Mouse (Mus musculus): ENCODE measurements at regions not wholly inside any gene's neighbourhood (a gene's known extent, or its start where the extent isn't known, plus 50 kb on each side); places are given as distances from the start of the nearest gene placed in this dataset.

- no peak for TF ChIP-seq POLR2A (IDR thresholded peaks at IDR 0.05; ENCODE audit: low read depth, low read length)
- no peak for TF ChIP-seq CHD1 (IDR thresholded peaks at IDR 0.05; ENCODE audit: low read depth, low read length)
Observed at GRCm38 (mm10) chr10:21741575-21741974, 140.4 kb upstream of the Sgk1 start.

Measured in CH12.LX (cell line).